Mouse (Mus musculus): ENCODE measurements around the gene Npvf. TPM values are rescaled to one million over a fixed set of nuclear protein-coding genes. Genes with fewer than 3 reads are reported as not detected.

Gene Npvf
- polyA plus RNA-seq (2017; shearing (Covaris generic)), result not detected

GRCm38 (mm10) chr6:50654356-50654755 is at the start of gene Npvf:
TSS of gene Npvf (minus strand) at chr6:50654439.

Other genes with a start within 250 kb of the Npvf start
- 64.5 TPM for gene Osbpl3, start 198.2 kb downstream of the Npvf start, polyA plus RNA-seq (2017; shearing (Covaris generic))
- 24.2 TPM for gene Cycs, start 87.9 kb downstream of the Npvf start, polyA plus RNA-seq (2017; shearing (Covaris generic))
- 0.40 TPM for gene 4921507P07Rik, start 57.8 kb downstream of the Npvf start, polyA plus RNA-seq (2017; shearing (Covaris generic))

Measured in inflammation-experienced regulatory T-cells, adult 16 weeks (primary cell).